Mouse (Mus musculus) thymus, adult 2 months (tissue): Measurements from ENCODE around the gene Nes. TPM values are rescaled to one million over a fixed set of nuclear protein-coding genes. Genes with fewer than 3 reads are reported as not detected.

Experiments used
- DNase-seq: peaks from one replicate; pipeline ENCODE4 v3.0.0; 2021
- H3K27ac ChIP-seq: fragments of 200-500 bp; 2 replicates; pipeline ENCODE4 v1.5.1; 2012; ENCODE audit warnings: low read length, control low read depth; ENCODE audit not compliant: control insufficient read depth, insufficient read depth
- H3K27me3 ChIP-seq: fragments of 200-500 bp; 2 replicates; pipeline ENCODE4 v1.6.1; 2012; ENCODE audit warnings: mild to moderate bottlenecking, low read length, moderate library complexity, mixed read lengths; ENCODE audit not compliant: control insufficient read depth, insufficient read depth
- H3K36me3 ChIP-seq: fragments of 200-500 bp; 2 replicates; pipeline ENCODE4 v1.6.1; 2012; ENCODE audit warnings: mild to moderate bottlenecking, low read length, moderate library complexity; ENCODE audit not compliant: control insufficient read depth, insufficient read depth
- H3K4me1 ChIP-seq: fragments of 200-500 bp; replicated peaks from 2 replicates; pipeline ENCODE4 v1.6.1; 2012; ENCODE audit warnings: low read length; ENCODE audit not compliant: control insufficient read depth, insufficient read depth
- H3K4me3 ChIP-seq: fragments of 200-500 bp; 2 replicates; pipeline ENCODE4 v1.5.1; 2012; ENCODE audit warnings: mild to moderate bottlenecking, low read length, control low read depth, moderate library complexity; ENCODE audit not compliant: control insufficient read depth, insufficient read depth
- CTCF ChIP-seq: fragments of 200-500 bp; IDR thresholded peaks from 2 replicates; pipeline ENCODE4 v1.5.1; 2012; ENCODE audit warnings: mild to moderate bottlenecking, control low read depth, low read length, moderate library complexity, borderline replicate concordance; ENCODE audit not compliant: control insufficient read depth, poor library complexity, insufficient read depth; ENCODE audit errors: extremely low read depth
- POLR2A ChIP-seq: fragments of 200-500 bp; IDR thresholded peaks from 2 replicates; pipeline ENCODE4 v1.6.1; 2012; ENCODE audit warnings: mild to moderate bottlenecking, low read length, control low read depth, moderate library complexity; ENCODE audit not compliant: control insufficient read depth, poor library complexity, insufficient read depth; ENCODE audit errors: extremely low read depth
- WGBS: fragments of 180-500 bp; shearing (Covaris S2); methylation state at CpG from one replicate; pipeline ENCODE4 v1.1.7; 2018; 5-methylcytosine and 5-hydroxymethylcytosine counted together
- polyA plus RNA-seq: library from polyadenylated mRNA; depleted of rRNA; stranded (reverse); fragments of >200 nt; gene quantifications from 2 replicates; pipeline ENCODE4 v1.2.3, GENCODE M21; 2012

Nes gene
- polyA plus RNA-seq, 1 experiment = 1.1 TPM

DNA sequence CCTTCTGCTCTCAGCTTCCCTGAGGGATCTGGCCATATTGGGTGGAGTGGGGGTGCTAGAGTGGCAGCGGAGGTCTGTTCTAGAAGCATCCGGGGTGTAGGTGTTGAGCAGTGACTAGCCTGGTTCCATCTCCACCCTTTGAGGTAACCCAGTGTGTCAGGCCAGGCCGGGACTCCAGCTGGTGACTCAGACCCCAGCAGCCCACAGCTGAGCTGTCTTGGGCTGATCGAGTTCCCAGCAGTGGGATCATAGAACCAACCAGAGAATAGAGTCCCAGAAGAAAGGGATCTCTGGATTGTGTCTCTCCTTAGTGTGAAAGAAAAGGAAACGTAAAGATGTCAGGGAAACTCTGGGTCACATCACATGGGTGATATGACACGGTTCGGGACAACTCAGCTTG is 11.5 kb upstream of the Nes start:
- H3K27me3 ChIP-seq = no peaks in the 10 kb centered on the region; the same call in 1 of the 2 replicates
- 80% methylated on average over 7 of the region's 7 CpGs for WGBS
- no peak overlapping the region for H3K4me3 ChIP-seq
- no peaks in the 10 kb centered on the region for H3K36me3 ChIP-seq
- 0 out of 2 replicates have a peak, but pooled peaks cover 3% of the 10 kb centered on the region for H3K4me1 ChIP-seq
- no peak for TF ChIP-seq POLR2A
- no peak for TF ChIP-seq CTCF
- DNase-seq = no peak
- H3K27ac ChIP-seq = no peak overlapping the region

DNA sequence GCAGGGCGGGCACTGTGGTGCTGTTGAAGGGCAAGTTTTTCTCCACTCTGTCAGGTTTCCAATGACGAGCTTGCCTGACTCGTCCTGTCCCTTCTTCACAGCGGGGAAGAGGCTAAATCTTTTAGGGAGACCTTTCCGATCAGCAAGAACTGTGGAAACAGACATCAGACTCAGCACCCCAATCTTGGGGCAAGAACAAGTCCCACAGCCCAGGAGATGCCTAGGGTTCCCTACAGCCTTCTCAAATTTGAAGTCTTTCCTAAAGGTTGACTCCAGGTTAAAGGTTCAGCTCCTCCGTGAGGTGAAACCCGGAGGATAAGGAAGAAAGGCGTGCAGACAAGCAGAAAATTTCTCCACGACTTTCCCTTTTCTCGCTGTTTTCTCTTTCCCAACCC is 10.7 kb upstream of the Nes start:
- 53% methylated on average over 10 of the region's 10 CpGs for WGBS
- Histone ChIP-seq H3K4me1 (0 out of 2 replicates have a peak, but pooled peaks cover 3% of the 10 kb centered on the region), H3K27ac (no peak overlapping the region), H3K27me3 (no peaks in the 10 kb centered on the region; the same call in 1 of the 2 replicates), H3K4me3 (no peak overlapping the region), H3K36me3 (no peaks in the 10 kb centered on the region)
- no peak for DNase-seq
- TF ChIP-seq CTCF (no peak), POLR2A (no peak)

GRCm38 (mm10) chr3:87960586-87961191 is 10.2 kb upstream of the Nes start:
- 1% methylated on average over 27 of the region's 27 CpGs for WGBS
- no peaks in the 10 kb centered on the region; the same call in 1 of the 2 replicates for H3K27me3 ChIP-seq
- no peak overlapping the region for H3K27ac ChIP-seq
- no peaks in the 10 kb centered on the region for H3K36me3 ChIP-seq
- H3K4me1 ChIP-seq = 0 out of 2 replicates have a peak, but pooled peaks cover 3% of the 10 kb centered on the region
- TF ChIP-seq CTCF = peak; percentile 66; the same call in 1 of the 2 replicates
- no peak for TF ChIP-seq POLR2A
- H3K4me3 ChIP-seq = no peak overlapping the region
- peak; percentile 65 for DNase-seq

- H3K4me3 ChIP-seq = no peak overlapping the region
- TF ChIP-seq POLR2A = no peak
- no peak for TF ChIP-seq CTCF
- no peaks in the 10 kb centered on the region for H3K36me3 ChIP-seq
- DNase-seq = peak; percentile 51
- H3K27me3 ChIP-seq = peaks cover 25% of the 10 kb centered on the region; the same call in 1 of the 2 replicates
- no peak overlapping the region for H3K27ac ChIP-seq
- H3K4me1 ChIP-seq = peaks cover 14% of the 10 kb centered on the region
- 5% methylated on average over 21 of the region's 21 CpGs for WGBS
These were observed 517 bp upstream of the Nes start for GRCm38 (mm10) chr3:87970184-87970938.

GRCm38 (mm10) chr3:87971489-87972202 is 768 bp downstream of the Nes start:
- Histone ChIP-seq H3K4me3 (peak overlapping the region; percentile 19; the same call in 1 of the 2 replicates), H3K36me3 (no peaks in the 10 kb centered on the region), H3K4me1 (peaks cover 14% of the 10 kb centered on the region), H3K27ac (no peak overlapping the region), H3K27me3 (peaks cover 25% of the 10 kb centered on the region; the same call in 1 of the 2 replicates)
- no peak for DNase-seq
- TF ChIP-seq POLR2A (no peak), CTCF (no peak)
- WGBS = 7% methylated on average over 60 of the region's 60 CpGs

GRCm38 (mm10) chr3:87972203-87972664 is 1.4 kb downstream of the Nes start:
- no peak overlapping the region for H3K4me3 ChIP-seq
- H3K4me1 ChIP-seq = peaks cover 14% of the 10 kb centered on the region
- no peak for TF ChIP-seq CTCF
- no peak for TF ChIP-seq POLR2A
- 75% methylated on average over 8 of the region's 8 CpGs for WGBS
- no peak for DNase-seq
- H3K27ac ChIP-seq = no peak overlapping the region
- peaks cover 25% of the 10 kb centered on the region; the same call in 1 of the 2 replicates for H3K27me3 ChIP-seq
- H3K36me3 ChIP-seq = no peaks in the 10 kb centered on the region
